Mouse (Mus musculus) G1E (cell line): ENCODE data around the gene Harbi1.

ENCODE experiments used
- CTCF ChIP-seq: IDR thresholded peaks from 2 replicates; pipeline ENCODE4 v1.5.1; 2012; ENCODE audit warnings: low read depth, low read length, inconsistent platforms, mixed read lengths
- GATA1 ChIP-seq: IDR thresholded peaks from 2 replicates; pipeline ENCODE4 v1.6.1; 2012; ENCODE audit warnings: borderline replicate concordance, low read length, inconsistent platforms, mixed read lengths
- GATA2 ChIP-seq: IDR thresholded peaks from 2 replicates; pipeline ENCODE4 v1.6.1; 2012; ENCODE audit warnings: low read depth, low read length, inconsistent platforms, borderline replicate concordance
- POLR2AphosphoS5 ChIP-seq: IDR thresholded peaks from 2 replicates; pipeline ENCODE4 v1.6.1; 2012; ENCODE audit warnings: low read depth, low read length, inconsistent platforms; ENCODE audit not compliant: insufficient replicate concordance
- TAL1 ChIP-seq: conservative IDR thresholded peaks from 2 replicates; pipeline ENCODE4 v1.6.1; 2012; ENCODE audit warnings: low read depth, low read length, inconsistent platforms, mixed read lengths

DNA sequence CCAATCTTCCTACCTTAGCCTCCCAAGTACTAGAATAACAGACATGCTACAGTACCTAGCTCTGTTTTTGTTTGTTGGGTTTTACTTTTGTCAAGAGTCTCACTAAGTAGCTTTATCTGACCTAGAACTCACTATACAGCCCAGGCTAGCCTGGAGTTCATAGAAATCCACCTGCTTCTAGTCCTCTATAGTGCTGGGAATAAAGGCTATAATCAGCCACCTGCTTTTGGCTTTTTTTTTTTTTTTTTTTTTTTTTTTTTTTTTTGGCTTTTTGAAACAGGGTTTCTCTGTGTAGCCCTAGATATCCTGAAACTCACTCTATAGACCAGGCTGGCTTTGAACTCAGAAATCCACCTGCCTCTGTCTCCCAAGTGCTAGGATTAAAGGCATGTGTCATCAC lies 13.3 kb downstream of the Harbi1 start:
- no peak for TF ChIP-seq CTCF
- no peak for TF ChIP-seq GATA1
- no peak for TF ChIP-seq TAL1
- no peak for TF ChIP-seq GATA2
- TF ChIP-seq POLR2AphosphoS5 = no peak
